In genomic region chr4:9162374-9162773, GRCm38 (mm10) we compare ENCODE assay signal across 15 mouse cellular contexts.
"Had no signal": no experiment of that assay in that cellular context is flagged by ENCODE, and none has a peak within 500 bp of the region (broad histone marks: within the 10 kb centered on the region; RNA-seq: fewer than 3 reads in every experiment).

No protein-coding gene starts in this region.

- H3K36me3 ChIP-seq: limb, embryonic 15.5 days; liver, embryonic 12.5 days; midbrain, embryonic 12.5 days had no signal

- H3K9me3 ChIP-seq: limb, embryonic 15.5 days; liver, embryonic 12.5 days; midbrain, embryonic 12.5 days had no signal

- H3K27ac ChIP-seq: kidney, postnatal 0 days; limb, embryonic 15.5 days; liver, embryonic 12.5 days had no signal

- H3K4me2 ChIP-seq: limb, embryonic 15.5 days; liver, embryonic 12.5 days; lung, embryonic 14.5 days; midbrain, embryonic 12.5 days had no signal

- H3K4me3 ChIP-seq: limb, embryonic 15.5 days; liver, embryonic 12.5 days; midbrain, embryonic 12.5 days had no signal

- H3K4me1 ChIP-seq: limb, embryonic 15.5 days; liver, embryonic 12.5 days had no signal

- H3K27me3 ChIP-seq: limb, embryonic 15.5 days; liver, embryonic 12.5 days; midbrain, embryonic 12.5 days had no signal

- ATAC-seq: liver, embryonic 12.5 days had no signal

- H3K9ac ChIP-seq: limb, embryonic 15.5 days; liver, embryonic 12.5 days; lung, embryonic 14.5 days; midbrain, embryonic 12.5 days had no signal

- DNase-seq: kidney, adult 11 months; kidney, adult 9 months; kidney, postnatal 36 days; layer of hippocampus, adult 9-11 months; layer of hippocampus, postnatal 36 days; lung, embryonic 14.5 days; lung, postnatal 10 days; lung, postnatal 4 days; right cerebral cortex, postnatal 14 days; thymus, adult 18-20 months; thymus, postnatal 25 days had no signal
